Mouse (Mus musculus) megakaryocyte, embryonic 14.5 days (primary cell): ENCODE data around the gene Tmem219. TPM values are rescaled to one million over a fixed set of nuclear protein-coding genes. Genes with fewer than 3 reads are reported as not detected.

ENCODE experiments used
- H3K27me3 ChIP-seq: replicated peaks from 2 replicates; pipeline ENCODE3; 2012; ENCODE audit warnings: inconsistent platforms
- H3K36me3 ChIP-seq: replicated peaks from 2 replicates; pipeline ENCODE3; 2012; ENCODE audit warnings: low read length, inconsistent platforms, mixed read lengths
- H3K4me1 ChIP-seq: 2 replicates; pipeline ENCODE4 v1.6.1; 2012; ENCODE audit warnings: inconsistent platforms
- H3K4me3 ChIP-seq: replicated peaks from 2 replicates; pipeline ENCODE3; 2012; ENCODE audit warnings: moderate library complexity, mild to moderate bottlenecking, inconsistent platforms
- H3K9me3 ChIP-seq: 2 replicates; pipeline ENCODE4 v1.6.1; 2012; ENCODE audit warnings: inconsistent platforms
- FLI1 ChIP-seq: IDR thresholded peaks from 2 replicates; pipeline ENCODE4 v1.6.1; 2012; ENCODE audit warnings: low read length, inconsistent platforms, mixed read lengths
- GATA1 ChIP-seq: IDR thresholded peaks from 3 replicates; pipeline ENCODE4 v1.6.1; 2012; ENCODE audit warnings: mixed read lengths, low read length, inconsistent platforms, borderline replicate concordance
- polyA plus RNA-seq: library from polyadenylated mRNA; stranded (reverse); fragments of >175 nt; gene quantifications from 2 replicates; pipeline ENCODE4 v1.2.3, GENCODE M21; 2012; ENCODE audit warnings: low replicate concordance; ENCODE audit not compliant: insufficient read depth

Gene Tmem219
- polyA plus RNA-seq, 1 experiment = 50.9 TPM

DNA sequence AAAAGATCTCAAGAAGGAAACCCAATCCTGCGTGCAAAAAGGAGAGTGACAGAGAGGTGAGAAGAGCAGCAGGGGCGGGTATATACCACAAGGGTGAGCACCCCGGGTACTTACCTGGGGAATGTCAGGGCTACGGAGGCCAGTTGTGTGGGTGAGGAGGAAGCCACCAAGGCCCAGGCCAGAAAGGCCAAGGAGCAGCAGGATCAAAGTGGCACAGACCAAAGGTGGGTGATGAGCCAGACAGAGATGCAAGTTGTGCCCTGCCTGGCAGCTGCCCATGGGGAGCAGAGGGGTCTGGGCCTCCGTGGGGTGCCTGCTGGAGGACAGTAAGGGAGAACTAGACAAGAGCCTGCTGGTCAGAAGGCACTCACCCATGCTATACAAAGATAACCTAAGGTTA, 25.8 kb downstream of the Tmem219 start:
- peak overlapping the region; percentile 99 for H3K4me3 ChIP-seq
- no peak for TF ChIP-seq FLI1
- no peak for TF ChIP-seq GATA1

DNA sequence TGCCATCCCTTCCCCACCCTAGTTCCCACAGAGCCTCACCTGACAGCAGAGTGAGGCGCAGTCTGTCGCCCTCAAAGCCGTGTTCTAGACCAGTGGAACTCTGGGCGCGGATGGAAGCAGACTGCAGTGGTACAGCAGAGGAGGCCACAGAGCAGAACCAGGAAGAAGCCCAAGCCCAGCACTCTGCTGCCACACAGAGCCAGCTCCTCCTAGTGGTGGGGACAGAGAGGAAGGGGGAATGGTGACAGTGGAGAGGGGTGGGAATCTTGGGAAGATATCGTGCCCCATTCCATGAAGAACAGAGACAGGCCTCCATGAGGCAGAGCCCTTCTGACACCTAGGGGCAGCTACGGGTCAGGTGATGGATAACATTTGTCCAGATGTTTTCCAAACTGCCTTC, 33.9 kb downstream of the Tmem219 start:
- H3K9me3 ChIP-seq = no peaks in the 10 kb centered on the region
- H3K4me1 ChIP-seq = peaks cover 19% of the 10 kb centered on the region
- peak overlapping the region; percentile 1 for H3K4me3 ChIP-seq
- H3K36me3 ChIP-seq = peaks cover 80% of the 10 kb centered on the region
- TF ChIP-seq GATA1 (no peak), FLI1 (no peak)
- H3K27me3 ChIP-seq = no peaks in the 10 kb centered on the region

More for the DNA sequence above, 25.8 kb downstream of the Tmem219 start:
- Histone ChIP-seq H3K9me3 (no peaks in the 10 kb centered on the region), H3K27me3 (peaks cover 2% of the 10 kb centered on the region), H3K36me3 (peaks cover 43% of the 10 kb centered on the region), H3K4me1 (peaks cover 38% of the 10 kb centered on the region)

DNA sequence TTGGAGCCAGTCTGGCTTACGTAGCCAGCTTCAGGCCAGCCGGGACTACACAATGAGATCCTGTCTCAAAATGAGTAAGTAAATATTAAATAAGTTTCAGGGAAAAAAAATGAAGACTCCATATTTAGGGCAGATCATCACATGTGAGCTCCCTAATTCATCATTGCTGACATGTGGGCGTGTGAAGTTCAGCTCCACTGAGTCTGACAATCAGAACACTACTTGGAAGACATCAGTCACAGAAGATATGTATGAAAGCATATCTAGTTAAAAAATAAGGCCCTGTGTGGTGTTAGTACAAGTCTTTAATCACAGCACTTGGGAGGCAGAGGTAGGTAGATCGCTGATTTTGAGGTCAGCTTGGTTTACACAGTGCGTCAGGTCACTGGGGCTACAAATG, 35.4 kb downstream of the Tmem219 start:
- TF ChIP-seq GATA1 (no peak), FLI1 (no peak)
- H3K36me3 ChIP-seq = peaks cover 70% of the 10 kb centered on the region

DNA sequence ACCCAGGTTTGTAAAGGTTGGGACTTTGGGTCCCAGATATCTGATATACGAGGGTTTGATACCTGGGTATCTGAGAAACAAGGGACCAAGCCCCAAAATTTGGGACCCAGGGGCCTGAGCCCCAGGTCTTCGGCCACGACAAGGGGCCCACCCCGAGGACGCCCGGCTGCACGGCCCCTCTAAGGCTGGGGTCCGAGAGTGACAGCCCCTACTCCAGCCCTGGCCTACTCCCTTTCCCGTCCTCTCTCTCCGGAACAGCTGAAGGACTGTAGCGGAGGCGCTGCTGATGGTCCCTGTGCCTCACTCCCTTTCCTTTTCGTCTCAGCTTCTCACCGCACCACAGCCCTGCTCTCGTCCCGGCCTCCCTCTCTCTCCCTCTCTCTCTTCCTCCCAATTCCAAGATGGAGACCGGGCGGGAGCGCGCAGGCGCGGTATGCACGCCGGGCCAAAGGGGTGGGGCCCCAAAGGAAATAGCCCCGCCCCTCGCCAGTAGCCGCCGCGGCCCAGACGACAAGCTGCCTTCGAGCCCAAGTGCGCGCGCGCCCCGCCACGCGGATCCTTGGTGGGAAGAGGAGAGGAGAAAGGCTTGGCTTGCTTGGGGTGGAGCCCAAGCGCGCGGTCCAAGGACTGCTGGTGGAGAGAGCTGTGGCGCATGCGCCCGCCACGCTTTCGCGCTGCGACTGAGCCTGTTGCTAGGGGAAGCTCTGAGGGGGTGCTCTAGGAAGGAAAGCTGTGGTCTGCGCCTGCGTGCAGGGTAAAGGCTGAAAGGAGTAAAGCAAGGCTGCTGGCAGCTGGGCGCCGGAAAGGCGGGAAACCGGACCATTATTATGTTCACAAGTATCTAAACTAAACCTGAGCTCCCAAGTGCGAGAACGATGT, 38.2 kb downstream of the Tmem219 start, which contains the start of gene Taok2:
Gene Taok2, minus strand, starts transcription at position 418 of the 879 bp plus-strand sequence.
- H3K9me3 ChIP-seq = no peaks in the 10 kb centered on the region
- no peak for TF ChIP-seq GATA1
- no peak; the same call in 1 of the 2 replicates for TF ChIP-seq FLI1
- H3K27me3 ChIP-seq = no peaks in the 10 kb centered on the region
- H3K4me1 ChIP-seq = peaks cover 61% of the 10 kb centered on the region
- H3K36me3 ChIP-seq = peaks cover 68% of the 10 kb centered on the region
- peak within 1 kb of the TSS; percentile 100 for H3K4me3 ChIP-seq

More for the DNA sequence above, 35.4 kb downstream of the Tmem219 start:
- H3K4me1 ChIP-seq = peaks cover 34% of the 10 kb centered on the region
- H3K27me3 ChIP-seq = no peaks in the 10 kb centered on the region
- no peak overlapping the region for H3K4me3 ChIP-seq
- no peaks in the 10 kb centered on the region for H3K9me3 ChIP-seq

DNA sequence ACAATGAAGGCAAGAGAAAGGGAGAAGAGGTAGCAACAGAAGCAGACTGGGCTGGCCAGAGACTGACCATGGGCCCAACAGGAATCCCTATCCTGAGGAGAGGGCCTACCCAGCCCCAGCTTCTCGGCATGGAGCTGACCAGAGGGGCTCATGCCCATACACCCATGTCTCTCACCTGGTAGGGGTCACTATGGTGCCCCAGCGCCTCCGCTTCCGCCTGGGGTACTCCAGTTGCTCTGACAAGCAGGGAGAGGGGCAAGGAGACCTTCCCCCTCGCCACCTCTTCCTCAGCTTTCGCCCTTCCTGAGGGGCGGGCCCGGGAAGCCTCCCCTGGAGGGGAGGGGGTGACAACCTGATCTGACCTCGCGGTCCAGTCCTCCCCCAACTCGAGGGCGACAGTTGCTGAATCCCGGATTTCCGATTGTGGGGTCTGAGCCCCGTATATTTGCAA, 39.0 kb downstream of the Tmem219 start:
- no peak for TF ChIP-seq GATA1
- TF ChIP-seq FLI1 = no peak
- Histone ChIP-seq H3K27me3 (no peaks in the 10 kb centered on the region), H3K9me3 (no peaks in the 10 kb centered on the region), H3K4me1 (peaks cover 57% of the 10 kb centered on the region), H3K4me3 (peak overlapping the region; percentile 100), H3K36me3 (peaks cover 68% of the 10 kb centered on the region)

DNA sequence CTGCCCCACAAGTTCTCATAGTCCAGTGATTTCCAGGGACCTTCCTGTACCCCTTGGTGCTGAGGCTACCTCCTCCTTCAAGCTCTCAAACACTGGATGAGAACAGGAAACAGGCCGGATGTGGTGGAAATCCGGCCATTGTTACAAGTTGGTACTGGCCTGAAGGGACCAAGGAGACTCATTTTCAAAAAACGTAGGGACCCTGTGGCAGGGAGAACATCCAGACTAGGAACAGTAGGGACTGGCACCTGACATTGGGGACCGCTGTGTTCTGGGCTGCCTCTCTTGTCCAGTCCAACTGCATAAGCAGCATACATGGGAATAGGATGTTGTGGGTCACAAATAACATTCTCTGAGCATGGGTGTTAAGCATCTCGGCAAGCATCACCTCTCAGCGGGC, 41.7 kb downstream of the Tmem219 start:
- peaks cover 72% of the 10 kb centered on the region for H3K36me3 ChIP-seq
- H3K4me1 ChIP-seq = peaks cover 74% of the 10 kb centered on the region

DNA sequence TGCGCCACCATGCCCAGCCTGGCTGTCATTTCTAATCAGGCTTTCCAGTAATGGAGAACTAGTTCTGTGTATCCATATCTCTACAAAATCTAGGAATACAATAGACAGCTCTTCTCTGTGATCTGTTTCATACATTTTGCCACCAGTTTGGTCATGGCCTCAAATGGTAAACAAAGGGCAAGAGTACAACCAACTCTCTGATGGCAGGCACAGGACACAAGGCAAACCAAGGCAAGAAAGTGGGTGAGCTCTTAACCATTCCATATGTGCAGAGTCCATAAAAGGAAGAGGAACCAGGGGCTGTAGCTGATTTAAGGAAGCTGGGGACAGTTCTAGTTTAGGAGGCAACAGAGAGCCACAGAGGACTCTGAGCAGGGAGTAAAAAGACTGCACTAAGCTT, 45.5 kb downstream of the Tmem219 start:
- peaks cover 98% of the 10 kb centered on the region for H3K36me3 ChIP-seq
- TF ChIP-seq GATA1 (no peak), FLI1 (no peak)
- H3K4me1 ChIP-seq = peaks cover 63% of the 10 kb centered on the region
- H3K4me3 ChIP-seq = no peak overlapping the region
- H3K27me3 ChIP-seq = no peaks in the 10 kb centered on the region
- H3K9me3 ChIP-seq = no peaks in the 10 kb centered on the region

More for the DNA sequence above, 41.7 kb downstream of the Tmem219 start:
- Histone ChIP-seq H3K4me3 (peak overlapping the region; percentile 76), H3K9me3 (no peaks in the 10 kb centered on the region), H3K27me3 (no peaks in the 10 kb centered on the region)
- TF ChIP-seq GATA1 = no peak
- TF ChIP-seq FLI1 = no peak

DNA sequence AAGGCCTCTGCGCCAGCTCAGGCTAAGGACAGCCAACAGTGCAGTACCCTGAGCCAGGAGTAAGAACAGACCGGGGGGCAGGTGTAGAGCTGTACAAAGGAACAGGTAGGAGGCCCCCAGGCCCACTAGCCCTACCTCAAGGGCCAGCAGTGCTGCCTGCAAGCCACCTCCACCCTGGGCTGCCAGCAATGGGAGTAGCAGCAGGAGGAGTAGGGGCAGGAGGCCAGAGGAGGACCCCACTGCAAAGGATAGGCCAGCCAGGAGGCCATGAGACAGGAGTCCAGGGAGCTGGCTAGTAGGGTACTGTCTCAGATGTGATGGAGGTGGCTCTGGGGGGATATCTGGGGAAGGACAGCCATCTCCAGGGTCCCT, 52.2 kb downstream of the Tmem219 start:
- TF ChIP-seq FLI1 (no peak), GATA1 (no peak)
- Histone ChIP-seq H3K4me1 (peaks cover 53% of the 10 kb centered on the region), H3K4me3 (no peak overlapping the region), H3K9me3 (no peaks in the 10 kb centered on the region), H3K27me3 (no peaks in the 10 kb centered on the region), H3K36me3 (peaks cover 100% of the 10 kb centered on the region)

DNA sequence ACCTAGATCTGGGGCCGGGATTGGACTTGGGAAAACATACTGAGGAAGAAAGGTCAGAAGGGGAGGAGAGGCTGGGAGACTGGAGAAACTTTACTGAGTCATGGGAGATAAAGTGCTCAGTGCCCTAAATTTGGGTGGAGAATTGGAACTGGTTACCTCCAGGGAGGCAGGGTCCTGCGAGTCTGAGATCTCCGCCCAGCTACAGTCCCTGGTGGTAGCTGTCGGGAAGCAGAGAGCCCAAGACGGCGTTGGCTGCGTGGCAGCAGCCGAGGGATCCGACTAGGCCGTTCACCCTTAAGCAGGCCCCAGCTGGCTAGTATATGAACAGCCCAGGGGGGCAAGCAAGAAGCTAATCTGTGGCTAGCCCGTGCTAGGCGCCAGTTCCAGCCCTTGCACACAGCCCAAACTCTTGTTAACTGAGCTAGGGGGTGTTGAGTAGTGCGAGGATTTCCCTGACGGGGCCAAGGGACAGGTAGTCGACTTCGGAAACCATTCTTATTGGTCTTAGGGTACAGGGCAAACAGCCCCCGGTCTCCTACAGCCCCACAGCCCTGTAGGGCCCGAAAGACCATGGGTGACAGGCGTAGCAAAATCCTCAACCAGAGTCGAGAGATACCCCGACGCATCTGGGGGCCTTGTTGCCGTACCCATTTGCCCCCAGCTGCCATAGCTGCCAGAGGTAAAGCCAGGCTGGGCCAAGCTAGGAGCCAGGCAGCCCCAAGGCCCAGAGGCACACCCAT, 52.8 kb downstream of the Tmem219 start:
- no peaks in the 10 kb centered on the region for H3K27me3 ChIP-seq
- H3K4me3 ChIP-seq = no peak overlapping the region
- TF ChIP-seq GATA1 = no peak
- peaks cover 100% of the 10 kb centered on the region for H3K36me3 ChIP-seq
- H3K4me1 ChIP-seq = peaks cover 51% of the 10 kb centered on the region
- H3K9me3 ChIP-seq = no peaks in the 10 kb centered on the region

DNA sequence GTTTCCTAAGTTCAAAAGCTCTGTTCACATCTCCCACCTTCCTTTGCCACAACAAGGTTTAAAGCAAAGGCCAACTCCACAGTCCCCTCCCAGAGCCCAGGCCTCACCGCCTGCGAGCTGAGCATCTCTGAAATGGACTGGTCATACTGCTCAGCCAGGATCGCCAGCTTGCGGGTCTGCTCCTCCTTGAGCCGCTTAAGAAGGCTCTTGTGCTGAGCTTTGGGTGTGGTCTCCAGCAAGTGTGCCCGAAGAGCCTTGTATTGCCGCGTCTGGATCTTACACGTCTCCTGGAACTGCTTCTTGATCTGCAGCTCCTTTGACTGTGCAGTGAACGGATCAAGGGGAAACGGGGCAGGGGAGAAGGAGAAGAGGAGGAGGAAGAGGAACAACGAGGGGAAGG, 54.7 kb downstream of the Tmem219 start:
- H3K27me3 ChIP-seq = no peaks in the 10 kb centered on the region
- H3K4me3 ChIP-seq = no peak overlapping the region
- peaks cover 100% of the 10 kb centered on the region for H3K36me3 ChIP-seq
- H3K4me1 ChIP-seq = peaks cover 56% of the 10 kb centered on the region
- TF ChIP-seq FLI1 = no peak
- TF ChIP-seq GATA1 = no peak
- H3K9me3 ChIP-seq = peaks cover 3% of the 10 kb centered on the region; the same call in 1 of the 2 replicates
